Mouse (Mus musculus): ENCODE measurements around the gene Gria4.

- no peak for TF ChIP-seq CTCF (IDR thresholded peaks at IDR 0.05; ENCODE audit: low read depth, low read length)
- no peak for TF ChIP-seq TAL1 (conservative IDR thresholded peaks at IDR 0.05; ENCODE audit: low read depth, low read length)
- no peak for TF ChIP-seq POLR2AphosphoS5 (IDR thresholded peaks at IDR 0.05; ENCODE audit: insufficient replicate concordance, low read depth, low read length)
Observed at GRCm38 (mm10) chr9:4376640-4377120, 419.4 kb downstream of the Gria4 start.

Measured in G1E (cell line).